ENCODE assay signal across 26 mouse cellular contexts in the genomic region with DNA sequence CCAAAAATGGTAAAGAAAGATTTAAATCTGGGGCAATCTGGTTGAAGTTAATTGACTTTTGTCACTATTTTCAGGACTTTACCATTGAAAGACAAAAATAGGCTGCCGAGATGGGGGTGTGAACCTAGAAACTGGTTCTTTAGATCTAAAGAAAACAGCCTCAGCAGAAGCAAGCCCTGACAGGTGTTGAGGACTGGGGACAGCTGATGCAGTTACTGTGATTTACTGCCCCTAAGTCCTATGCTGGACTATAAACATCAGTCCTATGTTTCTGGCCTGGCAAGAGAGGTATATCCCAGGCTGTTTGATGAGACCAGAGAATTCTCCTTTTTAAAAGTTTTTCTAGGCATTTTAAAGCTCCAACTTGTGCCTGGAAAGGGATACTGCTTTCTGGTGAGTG. TPM values are rescaled to one million over a fixed set of nuclear protein-coding genes. Genes with fewer than 3 reads are reported as not detected.
DNase-seq lines count a peak whose midpoint lies in the region; ATAC-seq and TF ChIP-seq lines count a peak whose summit lies in the region.
"Had no signal": no experiment of that assay in that cellular context is flagged by ENCODE, and none has a peak within 500 bp of the region (broad histone marks: within the 10 kb centered on the region; RNA-seq: fewer than 3 reads in every experiment).

No protein-coding gene starts in this region.

- H3K79me3 ChIP-seq in C2C12 (ENCODE audit: low read depth), result no peaks in the 10 kb centered on the region

- H3K36me3 ChIP-seq in embryonic facial prominence, embryonic 14.5 days (ENCODE audit: control insufficient read depth, insufficient read depth, low read length), result peaks cover 10% of the 10 kb centered on the region
- peaks cover 30% of the 10 kb centered on the region for H3K36me3 ChIP-seq in embryonic facial prominence, embryonic 10.5 days (replicated peaks)
- H3K36me3 ChIP-seq in C2C12 (ENCODE audit: control insufficient read depth, insufficient read depth) (peaks cover 21% of the 10 kb centered on the region), myocyte (ENCODE audit: control insufficient read depth, insufficient read depth) (peaks cover 14% of the 10 kb centered on the region)
- peaks cover 18% of the 10 kb centered on the region for H3K36me3 ChIP-seq in heart, embryonic 12.5 days

- H3K79me2 ChIP-seq in C2C12 (ENCODE audit: control insufficient read depth, insufficient read depth) (no peaks in the 10 kb centered on the region), myocyte (ENCODE audit: control insufficient read depth, insufficient read depth) (no peaks in the 10 kb centered on the region)

- 74% methylated on average over 1 of the region's 1 CpGs for WGBS in embryonic facial prominence, embryonic 14.5 days
- WGBS in embryonic facial prominence, embryonic 10.5 days, result 77% methylated on average over 1 of the region's 1 CpGs
- 68% methylated on average over 1 of the region's 1 CpGs for WGBS in heart, embryonic 12.5 days

- H3K9ac ChIP-seq in embryonic facial prominence, embryonic 14.5 days (ENCODE audit: low read depth, low read length), result no peak overlapping the region
- H3K9ac ChIP-seq in heart, embryonic 12.5 days, result no peak overlapping the region
- H3K9ac ChIP-seq: embryonic facial prominence, embryonic 13.5 days; forebrain, embryonic 13.5 days; hindbrain, embryonic 12.5 days; hindbrain, embryonic 15.5 days had no signal

- no peak for TF ChIP-seq CTCF in C2C12 (IDR thresholded peaks at IDR 0.05; ENCODE audit: control insufficient read depth, insufficient read depth, insufficient read length)

- no peak overlapping the region for H3K4me2 ChIP-seq in embryonic facial prominence, embryonic 14.5 days (ENCODE audit: low read depth, low read length)
- no peak overlapping the region for H3K4me2 ChIP-seq in myocyte (ENCODE audit: low read depth)
- no peak overlapping the region for H3K4me2 ChIP-seq in heart, embryonic 12.5 days
- H3K4me2 ChIP-seq: embryonic facial prominence, embryonic 13.5 days; forebrain, embryonic 13.5 days; hindbrain, embryonic 12.5 days; hindbrain, embryonic 15.5 days had no signal

- H3ac ChIP-seq in C2C12 (ENCODE audit: control insufficient read depth, insufficient read length, low read depth) (no peak overlapping the region), myocyte (ENCODE audit: control insufficient read depth, insufficient read length) (no peak overlapping the region)

- no peaks in the 10 kb centered on the region for H3K4me1 ChIP-seq in embryonic facial prominence, embryonic 14.5 days (ENCODE audit: control insufficient read depth, insufficient read depth, low read length)
- no peaks in the 10 kb centered on the region for H3K4me1 ChIP-seq in embryonic facial prominence, embryonic 10.5 days
- H3K4me1 ChIP-seq in heart, embryonic 12.5 days (replicated peaks), result peaks cover 11% of the 10 kb centered on the region; the same call in 1 of the 2 replicates
- H3K4me1 ChIP-seq: embryonic facial prominence, embryonic 13.5 days; forebrain, embryonic 10.5 days; forebrain, embryonic 13.5 days; hindbrain, embryonic 12.5 days; hindbrain, embryonic 15.5 days had no signal

- no peaks in the 10 kb centered on the region for H3K27me3 ChIP-seq in embryonic facial prominence, embryonic 14.5 days (replicated peaks; ENCODE audit: control insufficient read depth, insufficient read depth, low read length)
- no peaks in the 10 kb centered on the region for H3K27me3 ChIP-seq in embryonic facial prominence, embryonic 10.5 days (replicated peaks; ENCODE audit: low read depth, poor library complexity, severe bottlenecking)
- H3K27me3 ChIP-seq in C2C12 (ENCODE audit: control insufficient read depth, insufficient read depth, insufficient read length) (no peaks in the 10 kb centered on the region), myocyte (ENCODE audit: control insufficient read depth, insufficient read depth, insufficient read length) (no peaks in the 10 kb centered on the region)
- H3K27me3 ChIP-seq in heart, embryonic 12.5 days (replicated peaks), result no peaks in the 10 kb centered on the region
- H3K27me3 ChIP-seq: embryonic facial prominence, embryonic 13.5 days; forebrain, embryonic 13.5 days; hindbrain, embryonic 12.5 days; hindbrain, embryonic 15.5 days; Patski had no signal

- no peak overlapping the region for H3K4me3 ChIP-seq in embryonic facial prominence, embryonic 14.5 days (ENCODE audit: low read depth, low read length)
- H3K4me3 ChIP-seq in embryonic facial prominence, embryonic 10.5 days, result no peak overlapping the region
- H3K4me3 ChIP-seq in C2C12 (ENCODE audit: insufficient read depth, poor library complexity, severe bottlenecking), result no peak overlapping the region
- no peak overlapping the region for H3K4me3 ChIP-seq in myocyte
- no peak overlapping the region for H3K4me3 ChIP-seq in heart, embryonic 12.5 days
- H3K4me3 ChIP-seq: embryonic facial prominence, embryonic 13.5 days; forebrain, embryonic 10.5 days; forebrain, embryonic 13.5 days; heart, adult 2 months; heart, embryonic 10.5 days; hindbrain, embryonic 12.5 days; hindbrain, embryonic 15.5 days had no signal

- ATAC-seq in embryonic facial prominence, embryonic 14.5 days (ENCODE audit: low read depth), result no peak
- no peak for ATAC-seq in heart, embryonic 12.5 days (ENCODE audit: insufficient number of reproducible peaks, low FRiP score)
- ATAC-seq: forebrain, embryonic 13.5 days; forebrain, embryonic 16.5 days; intestine, postnatal 0 days; Patski had no signal

- TF ChIP-seq POLR2A in myocyte (IDR thresholded peaks at IDR 0.05; ENCODE audit: insufficient read length, low read depth), result no peak

- no peak overlapping the region for H3K27ac ChIP-seq in embryonic facial prominence, embryonic 14.5 days (replicated peaks; ENCODE audit: low read depth, low read length)
- H3K27ac ChIP-seq in embryonic facial prominence, embryonic 10.5 days (replicated peaks), result no peak overlapping the region
- H3K27ac ChIP-seq in heart, embryonic 12.5 days (ENCODE audit: poor library complexity, severe bottlenecking), result no peak overlapping the region
- H3K27ac ChIP-seq: embryonic facial prominence, embryonic 13.5 days; forebrain, embryonic 10.5 days; forebrain, embryonic 13.5 days; heart, adult 2 months; heart, embryonic 10.5 days; hindbrain, embryonic 12.5 days; hindbrain, embryonic 15.5 days had no signal

- DNase-seq in embryonic facial prominence, embryonic 14.5 days (ENCODE audit: low spot score), result peak; percentile 24
- no peak for DNase-seq in embryonic facial prominence, embryonic 10.5 days (ENCODE audit: low spot score)
- DNase-seq in forelimb bud, embryonic 11.5 days (ENCODE audit: low read depth, low spot score), result peak; percentile 6
- no peak for DNase-seq in right cerebral cortex, postnatal 36 days (ENCODE audit: low spot score in 2 of 2)
- DNase-seq: adrenal gland, postnatal 10 days; adrenal gland, postnatal 36 days; cerebellum, adult 11 months; cerebellum, adult 2 months; cerebellum, postnatal 10 days; cerebellum, postnatal 36 days; gastrocnemius, postnatal 10 days; gastrocnemius, postnatal 36 days; heart, adult 2 months had no signal

- no peaks in the 10 kb centered on the region for H3K9me3 ChIP-seq in embryonic facial prominence, embryonic 14.5 days (ENCODE audit: control insufficient read depth, low read length)
- H3K9me3 ChIP-seq in embryonic facial prominence, embryonic 10.5 days, result no peaks in the 10 kb centered on the region
- H3K9me3 ChIP-seq in heart, embryonic 12.5 days (replicated peaks), result no peaks in the 10 kb centered on the region
- H3K9me3 ChIP-seq: embryonic facial prominence, embryonic 13.5 days; forebrain, embryonic 10.5 days; forebrain, embryonic 13.5 days; heart, embryonic 10.5 days; hindbrain, embryonic 12.5 days; hindbrain, embryonic 15.5 days had no signal

TF ChIP-seq in C2C12, 6 proteins besides CTCF, POLR2A, EP300 and RAD21:
- TF ChIP-seq USF1 (IDR thresholded peaks at IDR 0.05; ENCODE audit: low read depth) (no peak), MAX (IDR thresholded peaks at IDR 0.05) (no peak), MYOD1 (IDR thresholded peaks at IDR 0.05; ENCODE audit: control insufficient read depth, insufficient read length, low read depth) (peak; percentile 35)

TF ChIP-seq in myocyte, 11 proteins besides CTCF, POLR2A, EP300 and RAD21 (continues in another document):
- TF ChIP-seq POLR2AphosphoS2 (IDR thresholded peaks at IDR 0.05; ENCODE audit: insufficient read length, low read depth), result no peak
- peak; percentile 87 to 94 (median 91) for TF ChIP-seq MYOD1 (IDR thresholded peaks at IDR 0.05; ENCODE audit: control insufficient read depth in 1 of 3, insufficient read length in 2 of 3, low read depth in 2 of 3)
- no peak for TF ChIP-seq REST (IDR thresholded peaks at IDR 0.05; ENCODE audit: insufficient read depth, insufficient read length)
- TF ChIP-seq SRF (IDR thresholded peaks at IDR 0.05; ENCODE audit: control insufficient read depth, insufficient read length, low read depth), result no peak

RNA-seq across cellular contexts. Expression of a gene that starts 17.1 kb away (rescaled TPM):
- 3.6 and 4.3 TPM in 2 replicates for polyA plus RNA-seq in embryonic facial prominence, embryonic 14.5 days (2014; fragmentation: Nextera tagmentation; extraction: Ambion mirVana)
- 1.8 and 2.8 TPM in 2 replicates for polyA plus RNA-seq in embryonic facial prominence, embryonic 10.5 days (2016; fragmentation: Nextera tagmentation; extraction: Ambion mirVana)
- under 0.01 TPM for polyA plus RNA-seq in C2C12 (2012; fragmentation: generic; extraction: Trizol)
- 0.01 TPM for polyA plus RNA-seq in myocyte (2012; fragmentation: generic; extraction: Trizol)
- 10.8 and 13.0 TPM in 2 replicates for polyA plus RNA-seq in heart, embryonic 12.5 days (2016; fragmentation: Nextera tagmentation; extraction: Ambion mirVana)
- polyA plus RNA-seq: Patski had no signal

RNA-seq across cellular contexts. Expression of a gene that starts 37.2 kb away (rescaled TPM):
- not detected in 2 replicates for polyA plus RNA-seq in embryonic facial prominence, embryonic 14.5 days (2014; fragmentation: Nextera tagmentation; extraction: Ambion mirVana)
- not detected in 2 replicates for polyA plus RNA-seq in embryonic facial prominence, embryonic 10.5 days (2016; fragmentation: Nextera tagmentation; extraction: Ambion mirVana)
- not detected for polyA plus RNA-seq in C2C12 (2012; fragmentation: generic; extraction: Trizol)
- not detected for polyA plus RNA-seq in myocyte (2012; fragmentation: generic; extraction: Trizol)
- not detected in 2 replicates for polyA plus RNA-seq in heart, embryonic 12.5 days (2016; fragmentation: Nextera tagmentation; extraction: Ambion mirVana)
- polyA plus RNA-seq: cerebellum, adult 2 months; embryonic facial prominence, embryonic 13.5 days; forebrain, embryonic 10.5 days; heart, adult 2 months; heart, embryonic 10.5 days; heart, embryonic 14.5 days; intestine, postnatal 0 days; Patski had no signal

RNA-seq across cellular contexts. Expression of a gene that starts 37.3 kb away (rescaled TPM):
- 57.0 and 58.2 TPM in 2 replicates for polyA plus RNA-seq in embryonic facial prominence, embryonic 14.5 days (2014; fragmentation: Nextera tagmentation; extraction: Ambion mirVana)
- polyA plus RNA-seq in embryonic facial prominence, embryonic 10.5 days (2016; fragmentation: Nextera tagmentation; extraction: Ambion mirVana), result 59.6 and 62.0 TPM in 2 replicates
- polyA plus RNA-seq in C2C12 (2012; fragmentation: generic; extraction: Trizol) (19.9 TPM), myocyte (2012; fragmentation: generic; extraction: Trizol) (14.6 TPM)
- 52.5 and 53.8 TPM in 2 replicates for polyA plus RNA-seq in heart, embryonic 12.5 days (2016; fragmentation: Nextera tagmentation; extraction: Ambion mirVana)

RNA-seq across cellular contexts. Expression of a gene that starts 51.0 kb away (rescaled TPM):
- 45.0 and 47.0 TPM in 2 replicates for polyA plus RNA-seq in embryonic facial prominence, embryonic 14.5 days (2014; fragmentation: Nextera tagmentation; extraction: Ambion mirVana)
- 24.7 and 24.8 TPM in 2 replicates for polyA plus RNA-seq in embryonic facial prominence, embryonic 10.5 days (2016; fragmentation: Nextera tagmentation; extraction: Ambion mirVana)
- polyA plus RNA-seq in C2C12 (2012; fragmentation: generic; extraction: Trizol) (10.0 TPM), myocyte (2012; fragmentation: generic; extraction: Trizol) (16.8 TPM)
- polyA plus RNA-seq in heart, embryonic 12.5 days (2016; fragmentation: Nextera tagmentation; extraction: Ambion mirVana), result 30.5 and 31.1 TPM in 2 replicates

Comparison
In these comparisons a context has a peak if more than half of its experiments do, and no peak if none do; other contexts are left out.
1. DNase-seq: peak in embryonic facial prominence, embryonic 14.5 days (single experiment) and forelimb bud, embryonic 11.5 days (single experiment); none in embryonic facial prominence, embryonic 10.5 days (single experiment) and right cerebral cortex, postnatal 36 days (0 of 2).